Mouse (Mus musculus): ENCODE data around the gene Zfp956.

The Zfp956 gene

GRCm38 (mm10) chr6:47953191-47953726 lies at the start of gene Zfp956:
Gene Zfp956, plus strand, starts transcription at chr6:47953390.
- peak; percentile 90 for DNase-seq (ENCODE audit: low read depth, low spot score)

GRCm38 (mm10) chr6:47903587-47903986 lies 49.6 kb upstream of the Zfp956 start:
- no peak for DNase-seq (ENCODE audit: low read depth, low spot score)

- DNase-seq (ENCODE audit: low read depth, low spot score) = no peak
These were observed 48.8 kb upstream of the Zfp956 start for GRCm38 (mm10) chr6:47904361-47904760.

GRCm38 (mm10) chr6:47904917-47905695 lies 48.1 kb upstream of the Zfp956 start:
- DNase-seq (ENCODE audit: low read depth, low spot score) = no peak

- DNase-seq (ENCODE audit: low read depth, low spot score) = no peak
These were observed 46.9 kb upstream of the Zfp956 start for GRCm38 (mm10) chr6:47906326-47906725.

GRCm38 (mm10) chr6:47909007-47909406 lies 44.2 kb upstream of the Zfp956 start:
- no peak for DNase-seq (ENCODE audit: low read depth, low spot score)

GRCm38 (mm10) chr6:47911650-47912049 lies 41.5 kb upstream of the Zfp956 start:
- no peak for DNase-seq (ENCODE audit: low read depth, low spot score)

GRCm38 (mm10) chr6:47912991-47913390 lies 40.2 kb upstream of the Zfp956 start:
- DNase-seq (ENCODE audit: low read depth, low spot score) = no peak

GRCm38 (mm10) chr6:47917051-47917450 lies 36.1 kb upstream of the Zfp956 start:
- DNase-seq (ENCODE audit: low read depth, low spot score) = no peak

GRCm38 (mm10) chr6:47918768-47919274 lies 34.4 kb upstream of the Zfp956 start:
- DNase-seq (ENCODE audit: low read depth, low spot score) = no peak

- DNase-seq (ENCODE audit: low read depth, low spot score) = no peak
These were observed 33.3 kb upstream of the Zfp956 start for GRCm38 (mm10) chr6:47919646-47920446.

- DNase-seq (ENCODE audit: low read depth, low spot score) = peak; percentile 81
These were observed 32.5 kb upstream of the Zfp956 start, which contains the start of gene Zfp212 for GRCm38 (mm10) chr6:47920447-47921340. Gene Zfp212, plus strand, starts transcription at chr6:47920476.

GRCm38 (mm10) chr6:47942461-47942860 lies 10.7 kb upstream of the Zfp956 start:
- DNase-seq (ENCODE audit: low read depth, low spot score) = no peak

- DNase-seq (ENCODE audit: low read depth, low spot score) = peak; percentile 60
These were observed 10.0 kb upstream of the Zfp956 start for GRCm38 (mm10) chr6:47943021-47943691.

GRCm38 (mm10) chr6:47943721-47944120 lies 9.5 kb upstream of the Zfp956 start:
- no peak for DNase-seq (ENCODE audit: low read depth, low spot score)

- no peak for DNase-seq (ENCODE audit: low read depth, low spot score)
These were observed 5.8 kb upstream of the Zfp956 start for GRCm38 (mm10) chr6:47947388-47947787.

- DNase-seq (ENCODE audit: low read depth, low spot score) = no peak
These were observed 1.2 kb downstream of the Zfp956 start for GRCm38 (mm10) chr6:47954425-47954824.

- no peak for DNase-seq (ENCODE audit: low read depth, low spot score)
These were observed 4.6 kb downstream of the Zfp956 start for GRCm38 (mm10) chr6:47957816-47958215.

- DNase-seq (ENCODE audit: low read depth, low spot score) = no peak
These were observed 7.7 kb downstream of the Zfp956 start for GRCm38 (mm10) chr6:47960685-47961421.

GRCm38 (mm10) chr6:47963051-47963450 lies 9.9 kb downstream of the Zfp956 start:
- no peak for DNase-seq (ENCODE audit: low read depth, low spot score)

Measured in forelimb bud, embryonic 11.5 days (tissue).